Mouse (Mus musculus) lung, embryonic 15.5 days (tissue): ENCODE results near the gene Gm49336. TPM values are rescaled to one million over a fixed set of nuclear protein-coding genes. Genes with fewer than 3 reads are reported as not detected.

Experiments
- ATAC-seq: fragments of 200-750 bp; cut with Nextera tagmentation; 2 replicates; pipeline ENCODE4 v1.8.0; 2017; ENCODE audit warnings: moderate number of reproducible peaks, borderline replicate concordance; ENCODE audit not compliant: low FRiP score, low TSS enrichment; ENCODE audit errors: extremely low read depth
- H3K27ac ChIP-seq: fragments of 300-500 bp; sonication (generic); 2 replicates; pipeline ENCODE4 v1.5.1; 2015; ENCODE audit warnings: moderate library complexity, mild to moderate bottlenecking, inconsistent platforms
- H3K27me3 ChIP-seq: fragments of 300-500 bp; sonication (generic); 2 replicates; pipeline ENCODE4 v1.6.1; 2015; ENCODE audit warnings: inconsistent platforms
- H3K36me3 ChIP-seq: fragments of 300-500 bp; sonication (generic); 2 replicates; pipeline ENCODE4 v1.6.1; 2015; ENCODE audit warnings: inconsistent platforms
- H3K4me1 ChIP-seq: fragments of 300-500 bp; sonication (generic); 2 replicates; pipeline ENCODE4 v1.6.1; 2015; ENCODE audit warnings: inconsistent platforms
- H3K4me2 ChIP-seq: fragments of 300-500 bp; sonication (generic); 2 replicates; pipeline ENCODE4 v1.6.1; 2015; ENCODE audit warnings: inconsistent platforms, mild to moderate bottlenecking, moderate library complexity
- H3K4me3 ChIP-seq: fragments of 300-500 bp; sonication (generic); 2 replicates; pipeline ENCODE4 v1.5.1; 2015; ENCODE audit warnings: mild to moderate bottlenecking, inconsistent platforms
- H3K9ac ChIP-seq: fragments of 300-500 bp; sonication (generic); 2 replicates; pipeline ENCODE4 v1.6.1; 2015; ENCODE audit warnings: inconsistent platforms
- H3K9me3 ChIP-seq: fragments of 300-500 bp; sonication (generic); 2 replicates; pipeline ENCODE4 v1.6.1; 2016; ENCODE audit warnings: inconsistent platforms
- WGBS: fragments of 180-500 bp; shearing (Covaris S2); methylation state at CpG from one replicate; pipeline ENCODE4 v1.1.7; 2015; 5-methylcytosine and 5-hydroxymethylcytosine counted together
- polyA plus RNA-seq: library from polyadenylated mRNA; unstranded; fragments of >200 nt; fragmentation: Nextera tagmentation; extraction: Ambion mirVana; gene quantifications from 2 replicates; pipeline ENCODE4 v1.2.1, GENCODE M21; 2015

Gene Gm49336
- polyA plus RNA-seq, 1 experiment from 2014 or later = 49.1 TPM

- Histone ChIP-seq H3K4me3 (no peak overlapping the region), H3K9ac (no peak overlapping the region), H3K27ac (no peak overlapping the region), H3K4me1 (peaks cover 8% of the 10 kb centered on the region), H3K9me3 (no peaks in the 10 kb centered on the region), H3K4me2 (no peak overlapping the region), H3K36me3 (no peaks in the 10 kb centered on the region), H3K27me3 (no peaks in the 10 kb centered on the region)
- 58% methylated on average over 7 of the region's 7 CpGs for WGBS
- no peak for ATAC-seq
Observed at GRCm38 (mm10) chr14:60262316-60262715, 11.0 kb upstream of the Gm49336 start.

- Histone ChIP-seq H3K4me2 (no peak overlapping the region), H3K9ac (no peak overlapping the region), H3K4me1 (no peaks in the 10 kb centered on the region), H3K27ac (no peak overlapping the region), H3K4me3 (no peak overlapping the region), H3K36me3 (no peaks in the 10 kb centered on the region), H3K27me3 (no peaks in the 10 kb centered on the region), H3K9me3 (no peaks in the 10 kb centered on the region)
- WGBS = 82% methylated on average over 1 of the region's 1 CpGs
- ATAC-seq = no peak
Observed at GRCm38 (mm10) chr14:60257851-60258250, 6.5 kb upstream of the Gm49336 start.

- H3K36me3 ChIP-seq = no peaks in the 10 kb centered on the region
- H3K4me3 ChIP-seq = no peak overlapping the region
- no peak for ATAC-seq
- H3K9me3 ChIP-seq = no peaks in the 10 kb centered on the region
- H3K27me3 ChIP-seq = no peaks in the 10 kb centered on the region
- H3K9ac ChIP-seq = no peak overlapping the region
- H3K4me2 ChIP-seq = no peak overlapping the region
- WGBS = 49% methylated on average over 4 of the region's 4 CpGs
- peaks cover 7% of the 10 kb centered on the region for H3K4me1 ChIP-seq
- peak overlapping the region; percentile 15 for H3K27ac ChIP-seq
Observed at GRCm38 (mm10) chr14:60257101-60257500, 5.8 kb upstream of the Gm49336 start.

- 25% methylated on average over 3 of the region's 3 CpGs for WGBS
- ATAC-seq = no peak
- H3K36me3 ChIP-seq = no peaks in the 10 kb centered on the region
Observed at GRCm38 (mm10) chr14:60256356-60256755, 5.0 kb upstream of the Gm49336 start.

GRCm38 (mm10) chr14:60254774-60255173, 3.5 kb upstream of the Gm49336 start:
- no peaks in the 10 kb centered on the region for H3K9me3 ChIP-seq
- no peak overlapping the region for H3K27ac ChIP-seq
- H3K4me1 ChIP-seq = peaks cover 14% of the 10 kb centered on the region
- H3K9ac ChIP-seq = no peak overlapping the region
- H3K4me3 ChIP-seq = no peak overlapping the region
- no peaks in the 10 kb centered on the region for H3K36me3 ChIP-seq
- ATAC-seq = no peak
- no peaks in the 10 kb centered on the region for H3K27me3 ChIP-seq
- no peak overlapping the region for H3K4me2 ChIP-seq

More at GRCm38 (mm10) chr14:60256356-60256755, 5.0 kb upstream of the Gm49336 start:
- no peak overlapping the region for H3K4me3 ChIP-seq
- no peak overlapping the region for H3K4me2 ChIP-seq
- peaks cover 7% of the 10 kb centered on the region for H3K4me1 ChIP-seq
- H3K27me3 ChIP-seq = no peaks in the 10 kb centered on the region
- no peak overlapping the region for H3K27ac ChIP-seq
- H3K9me3 ChIP-seq = no peaks in the 10 kb centered on the region
- no peak overlapping the region for H3K9ac ChIP-seq

- Histone ChIP-seq H3K4me2 (no peak overlapping the region), H3K27me3 (no peaks in the 10 kb centered on the region), H3K4me3 (no peak overlapping the region), H3K27ac (no peak overlapping the region), H3K9me3 (no peaks in the 10 kb centered on the region), H3K9ac (no peak overlapping the region), H3K4me1 (peaks cover 18% of the 10 kb centered on the region), H3K36me3 (no peaks in the 10 kb centered on the region)
- ATAC-seq = no peak
- 82% methylated on average over 3 of the region's 3 CpGs for WGBS
Observed at GRCm38 (mm10) chr14:60253466-60253865, 2.2 kb upstream of the Gm49336 start.

GRCm38 (mm10) chr14:60252004-60253000, 995 bp upstream of the Gm49336 start:
- Histone ChIP-seq H3K27ac (peak overlapping the region; percentile 85), H3K4me2 (peak overlapping the region; percentile 83), H3K9ac (peak overlapping the region; percentile 72), H3K36me3 (no peaks in the 10 kb centered on the region), H3K4me3 (peak overlapping the region; percentile 94), H3K9me3 (no peaks in the 10 kb centered on the region), H3K27me3 (no peaks in the 10 kb centered on the region), H3K4me1 (peaks cover 18% of the 10 kb centered on the region)
- WGBS = 18% methylated on average over 15 of the region's 15 CpGs
- ATAC-seq = no peak

- H3K27me3 ChIP-seq = no peaks in the 10 kb centered on the region
Observed at GRCm38 (mm10) chr14:60250879-60251278, 428 bp downstream of the Gm49336 start.

GRCm38 (mm10) chr14:60250366-60250765, 941 bp downstream of the Gm49336 start:
- H3K9me3 ChIP-seq = no peaks in the 10 kb centered on the region
- 13% methylated on average over 8 of the region's 8 CpGs for WGBS
- H3K4me3 ChIP-seq = peak overlapping the region; percentile 94
- no peak overlapping the region; the same call in 1 of the 2 replicates for H3K27ac ChIP-seq
- H3K36me3 ChIP-seq = peaks cover 4% of the 10 kb centered on the region; the same call in 1 of the 2 replicates
- H3K9ac ChIP-seq = peak overlapping the region; percentile 97
- H3K27me3 ChIP-seq = no peaks in the 10 kb centered on the region
- peaks cover 18% of the 10 kb centered on the region for H3K4me1 ChIP-seq
- H3K4me2 ChIP-seq = peak overlapping the region; percentile 63
- ATAC-seq = no peak

More at GRCm38 (mm10) chr14:60250879-60251278, 428 bp downstream of the Gm49336 start:
- H3K27ac ChIP-seq = peak overlapping the region; percentile 85
- H3K9ac ChIP-seq = peak overlapping the region; percentile 97
- peak; percentile 56 for ATAC-seq
- peak overlapping the region; percentile 63 for H3K4me2 ChIP-seq
- under 1% methylated on average over 39 of the region's 39 CpGs for WGBS
- H3K36me3 ChIP-seq = 0 out of 2 replicates have a peak, but pooled peaks cover 2% of the 10 kb centered on the region
- H3K4me1 ChIP-seq = peaks cover 18% of the 10 kb centered on the region
- no peaks in the 10 kb centered on the region for H3K9me3 ChIP-seq
- H3K4me3 ChIP-seq = peak overlapping the region; percentile 94

- peaks cover 56% of the 10 kb centered on the region for H3K36me3 ChIP-seq
Observed at GRCm38 (mm10) chr14:60238551-60238950, 12.8 kb downstream of the Gm49336 start.

GRCm38 (mm10) chr14:60219886-60220285, 31.4 kb downstream of the Gm49336 start:
- Histone ChIP-seq H3K36me3 (peaks cover 27% of the 10 kb centered on the region), H3K4me1 (no peaks in the 10 kb centered on the region), H3K9me3 (no peaks in the 10 kb centered on the region), H3K27me3 (no peaks in the 10 kb centered on the region), H3K9ac (no peak overlapping the region), H3K4me3 (no peak overlapping the region), H3K4me2 (no peak overlapping the region), H3K27ac (no peak overlapping the region)
- WGBS = 84% methylated on average over 10 of the region's 10 CpGs
- no peak for ATAC-seq

More at GRCm38 (mm10) chr14:60238551-60238950, 12.8 kb downstream of the Gm49336 start:
- Histone ChIP-seq H3K4me2 (no peak overlapping the region), H3K9me3 (no peaks in the 10 kb centered on the region), H3K9ac (no peak overlapping the region), H3K4me3 (no peak overlapping the region), H3K27me3 (no peaks in the 10 kb centered on the region), H3K27ac (no peak overlapping the region), H3K4me1 (no peaks in the 10 kb centered on the region)
- no peak for ATAC-seq
- WGBS = 71% methylated on average over 3 of the region's 3 CpGs

GRCm38 (mm10) chr14:60217616-60218015, 33.7 kb downstream of the Gm49336 start:
- 100% methylated on average over 4 of the region's 4 CpGs for WGBS
- ATAC-seq = no peak
- H3K27ac ChIP-seq = no peak overlapping the region
- H3K4me1 ChIP-seq = no peaks in the 10 kb centered on the region
- H3K4me3 ChIP-seq = no peak overlapping the region
- no peak overlapping the region for H3K4me2 ChIP-seq
- peaks cover 27% of the 10 kb centered on the region for H3K36me3 ChIP-seq
- no peaks in the 10 kb centered on the region for H3K27me3 ChIP-seq
- H3K9ac ChIP-seq = no peak overlapping the region
- no peaks in the 10 kb centered on the region for H3K9me3 ChIP-seq
